Mouse (Mus musculus) urinary bladder, postnatal 10 days (tissue): ENCODE results near the gene Exosc2.
A peak's percentile ranks its signal among the peaks of the same experiment; 100 is the strongest.
"Not testable (repeated sequence)": the region's sequence is repeated elsewhere in the genome, so short reads cannot be mapped to it uniquely, and the experiment has no call there.

Source experiments
- DNase-seq: peaks from one replicate; pipeline ENCODE4 v3.0.0; 2022; ENCODE audit warnings: low spot score

Exosc2 gene

DNA sequence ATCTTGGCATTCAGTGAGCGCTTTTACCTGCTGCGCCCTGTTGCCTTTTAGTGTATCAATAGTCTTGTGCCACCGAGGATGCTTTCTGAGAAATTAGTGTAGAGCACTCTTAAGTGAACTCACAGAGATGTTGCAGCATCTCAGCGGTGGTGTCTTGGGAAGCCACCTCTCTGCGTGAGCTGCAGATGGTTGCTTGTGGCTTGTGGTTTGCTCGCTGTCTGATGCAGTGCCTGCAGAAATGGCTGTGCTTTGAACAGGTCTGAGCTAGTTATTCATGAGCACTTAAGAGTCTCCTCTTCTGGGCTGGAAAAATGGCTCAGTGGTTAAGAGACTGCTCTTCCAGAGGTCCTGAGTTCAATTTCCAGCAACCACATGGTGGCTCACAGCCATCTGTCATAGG, 8.1 kb downstream of the Exosc2 start:
- DNase-seq: no peak

- not testable (repeated sequence) for DNase-seq
Measured at GRCm38 (mm10) chr2:31681051-31681707, 10.7 kb downstream of the Exosc2 start.

DNA sequence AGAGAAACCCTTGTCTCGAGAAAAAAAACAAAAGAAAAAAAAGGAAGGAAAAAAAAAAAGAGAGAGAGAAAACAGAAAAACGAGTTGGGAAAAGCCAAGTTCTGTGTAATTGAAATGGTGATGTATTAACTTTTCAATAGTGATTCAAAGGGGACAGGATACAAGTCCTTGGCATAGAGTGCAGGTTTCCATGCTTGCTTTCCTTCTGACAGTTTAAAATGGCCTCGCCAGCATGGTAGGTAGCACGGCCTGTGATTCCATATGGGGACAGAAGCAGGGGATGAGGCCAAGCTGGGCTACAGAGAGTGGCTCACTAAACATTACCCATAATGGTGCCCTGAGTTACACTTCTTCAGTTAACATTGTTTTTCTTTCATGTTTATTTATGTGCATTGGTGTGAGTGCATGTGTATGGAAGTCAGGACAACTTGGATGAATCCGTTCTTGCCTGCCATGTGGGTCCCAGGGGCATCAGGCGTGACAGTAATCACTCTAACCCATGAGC, 11.3 kb downstream of the Exosc2 start:
- DNase-seq: no peak

DNA sequence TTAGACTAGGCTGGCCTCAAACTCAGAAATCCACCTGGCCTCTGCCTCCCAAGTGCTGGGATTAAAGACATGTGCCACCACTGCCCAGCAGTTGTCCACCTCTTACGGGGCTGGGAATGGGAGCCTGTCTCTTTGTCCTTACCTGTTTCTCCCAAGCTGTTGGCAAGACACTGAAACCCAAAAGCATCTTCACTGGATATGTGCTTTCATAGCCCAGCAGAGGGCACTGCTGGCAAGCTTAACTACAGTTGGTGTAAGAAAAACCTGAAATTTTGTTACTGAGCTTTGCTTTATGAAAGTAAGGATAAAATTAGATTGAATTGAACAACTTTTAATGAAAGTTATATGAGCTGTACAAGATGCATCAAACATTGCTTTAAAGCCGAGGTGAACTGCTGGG, 13.2 kb downstream of the Exosc2 start:
- DNase-seq: no peak

- DNase-seq: peak; percentile 75
Measured at GRCm38 (mm10) chr2:31688074-31688925, 17.8 kb downstream of the Exosc2 start, which contains the start of gene Abl1. Gene Abl1 (plus strand): TSS chr2:31688376.

DNA sequence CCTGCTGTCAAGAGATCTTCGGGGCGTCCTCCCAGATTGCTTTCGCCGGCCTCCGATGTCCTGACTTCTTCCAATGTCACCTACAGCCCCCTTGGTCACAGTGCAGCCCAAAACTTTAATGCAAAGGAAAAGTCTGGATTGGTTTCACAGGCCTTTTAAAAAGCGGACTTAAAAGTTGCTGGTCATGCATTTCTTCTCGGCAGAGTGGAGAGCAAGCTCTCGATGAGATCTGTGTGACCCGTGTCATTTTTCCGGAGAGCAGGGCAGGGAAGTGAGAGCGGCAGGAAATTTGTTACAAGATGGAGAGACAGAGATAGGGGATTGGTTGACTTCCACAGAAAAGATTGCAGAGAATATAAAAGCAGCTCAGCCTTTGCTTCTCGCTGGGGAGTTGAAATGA, 18.5 kb downstream of the Exosc2 start:
- no peak for DNase-seq

- no peak for DNase-seq
Measured at GRCm38 (mm10) chr2:31690063-31690462, 19.5 kb downstream of the Exosc2 start.

GRCm38 (mm10) chr2:31698209-31698608, 27.7 kb downstream of the Exosc2 start:
- DNase-seq: no peak

GRCm38 (mm10) chr2:31700545-31701446, 30.3 kb downstream of the Exosc2 start:
- no peak for DNase-seq

DNA sequence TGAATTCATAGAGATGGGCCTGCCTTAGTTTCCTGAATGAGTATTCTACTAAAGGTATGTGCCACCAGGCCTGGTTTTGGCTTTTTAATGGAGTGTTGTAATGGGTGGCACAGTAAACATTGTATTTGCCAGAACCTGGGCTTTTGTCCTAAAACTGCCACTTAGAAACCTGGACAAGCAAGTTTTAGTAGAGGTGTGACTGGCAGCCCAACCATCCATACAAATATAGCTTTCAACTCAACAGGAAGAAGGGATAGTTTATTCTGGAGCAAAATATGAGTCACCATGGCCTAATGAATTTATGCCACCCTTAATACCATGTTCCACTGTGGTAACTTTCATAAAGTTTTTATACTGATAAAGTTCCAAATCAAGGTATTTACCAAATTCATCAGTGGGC, 32.7 kb downstream of the Exosc2 start:
- DNase-seq: no peak

GRCm38 (mm10) chr2:31705914-31706313, 35.4 kb downstream of the Exosc2 start:
- no peak for DNase-seq

- no peak for DNase-seq
Measured at GRCm38 (mm10) chr2:31706531-31706930, 36.0 kb downstream of the Exosc2 start.

DNA sequence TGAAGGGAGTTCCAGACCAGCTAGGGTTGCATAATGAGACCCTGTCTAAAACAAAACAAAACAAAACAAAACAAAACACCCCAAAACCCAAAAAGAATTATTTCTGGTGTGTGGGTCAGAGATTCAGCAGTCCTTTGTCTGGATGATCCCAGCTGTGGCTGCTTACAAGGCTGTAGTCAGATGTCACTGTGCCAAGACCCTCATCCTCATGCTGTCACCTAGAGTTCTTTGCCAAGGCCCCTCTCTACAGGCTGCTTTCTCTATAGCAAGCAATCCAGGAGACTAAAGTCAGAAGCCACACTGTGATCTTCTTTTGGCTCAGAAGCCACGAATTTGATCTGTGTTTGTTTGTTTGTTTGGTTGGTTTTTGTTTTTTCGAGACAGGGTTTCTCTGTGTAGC, 42.2 kb downstream of the Exosc2 start:
- no peak for DNase-seq

DNA sequence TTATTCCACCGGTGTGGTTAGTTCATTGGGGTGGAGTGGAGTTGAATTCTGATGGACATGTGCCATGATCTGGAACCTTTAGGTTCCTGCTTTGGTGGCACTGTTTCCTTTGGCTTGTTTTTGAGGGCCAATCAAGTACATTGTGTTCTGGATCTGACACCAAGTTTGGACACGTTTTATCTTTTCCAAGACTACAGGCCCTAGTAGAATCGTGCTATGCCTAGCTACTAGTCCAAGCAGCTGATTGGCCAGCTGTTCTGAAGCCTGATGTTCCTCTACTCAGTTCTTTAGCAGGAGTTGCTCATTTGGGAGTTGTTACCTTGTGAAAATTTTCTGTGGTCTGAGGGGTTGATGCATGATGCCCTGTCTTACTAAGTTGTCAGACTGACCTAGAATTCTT, 43.3 kb downstream of the Exosc2 start:
- DNase-seq: no peak

DNA sequence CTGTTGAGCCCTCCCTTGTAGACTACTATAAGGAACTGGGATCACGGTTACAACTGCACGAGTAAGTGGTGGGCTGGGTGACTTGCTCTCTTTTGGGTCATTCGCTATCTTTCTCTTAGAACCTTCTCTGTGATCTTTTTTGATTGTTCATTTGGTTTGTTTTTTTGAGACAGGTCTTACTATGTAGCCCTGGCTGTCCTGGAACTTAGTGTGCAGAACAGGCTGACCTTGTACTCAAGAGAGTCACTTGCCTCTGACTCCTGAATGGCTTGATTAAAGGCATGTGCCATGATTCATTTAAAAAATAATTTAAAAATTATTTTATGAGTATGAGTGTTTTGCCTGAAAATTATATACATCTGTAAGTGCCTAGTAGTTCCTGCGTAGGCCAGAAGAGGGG, 44.3 kb downstream of the Exosc2 start:
- no peak for DNase-seq

DNA sequence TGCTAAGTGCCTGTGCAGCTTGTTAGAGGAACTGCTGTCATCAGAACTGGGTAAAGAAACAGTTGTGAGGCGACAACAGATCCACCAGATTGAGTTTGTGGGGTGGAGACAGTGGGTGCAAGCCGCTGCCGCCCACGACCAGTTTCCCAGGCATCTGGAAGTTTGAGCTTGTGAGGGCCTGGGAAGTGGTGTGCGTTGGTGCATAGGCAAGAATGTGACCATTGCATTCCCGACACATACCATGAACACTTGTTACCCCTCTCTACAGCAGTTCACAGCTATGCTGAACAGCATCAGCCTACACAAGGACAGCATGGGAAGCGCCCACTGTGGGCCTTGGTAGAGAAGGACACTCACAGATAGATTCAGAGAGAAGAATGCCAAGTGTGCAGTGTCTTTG, 45.5 kb downstream of the Exosc2 start:
- no peak for DNase-seq

DNA sequence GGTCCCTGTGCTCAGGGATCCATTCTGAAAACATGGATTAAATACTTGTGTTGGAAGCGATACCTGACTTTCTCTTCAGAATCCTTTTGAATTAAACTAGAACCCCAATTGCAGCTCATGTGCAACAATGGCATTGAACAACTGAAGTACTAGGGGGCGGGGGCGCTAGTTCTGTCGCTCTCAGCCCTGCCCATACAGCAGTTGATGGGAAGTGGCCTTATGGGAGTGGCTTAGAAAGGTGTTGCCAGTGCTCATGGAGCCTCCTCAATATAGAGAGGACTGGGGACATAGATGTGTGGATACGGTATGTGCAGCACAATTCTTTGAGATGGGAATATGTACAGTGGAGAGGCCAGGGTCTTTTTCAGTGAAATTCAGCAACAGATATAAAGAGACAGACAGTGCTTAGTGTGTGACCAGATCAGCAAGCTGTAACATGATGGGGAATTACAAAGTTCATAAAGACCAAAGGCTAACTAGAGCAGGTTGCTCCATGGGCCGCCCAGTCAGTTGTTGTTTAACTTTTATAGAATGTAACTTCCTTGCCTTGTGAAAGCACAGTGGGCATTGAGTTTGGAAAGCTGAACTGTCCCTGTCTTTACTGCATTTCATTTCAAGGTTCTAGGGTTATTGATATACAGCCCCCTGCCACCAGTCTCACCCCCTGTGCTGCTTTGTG, 48.8 kb downstream of the Exosc2 start:
- no peak for DNase-seq

DNA sequence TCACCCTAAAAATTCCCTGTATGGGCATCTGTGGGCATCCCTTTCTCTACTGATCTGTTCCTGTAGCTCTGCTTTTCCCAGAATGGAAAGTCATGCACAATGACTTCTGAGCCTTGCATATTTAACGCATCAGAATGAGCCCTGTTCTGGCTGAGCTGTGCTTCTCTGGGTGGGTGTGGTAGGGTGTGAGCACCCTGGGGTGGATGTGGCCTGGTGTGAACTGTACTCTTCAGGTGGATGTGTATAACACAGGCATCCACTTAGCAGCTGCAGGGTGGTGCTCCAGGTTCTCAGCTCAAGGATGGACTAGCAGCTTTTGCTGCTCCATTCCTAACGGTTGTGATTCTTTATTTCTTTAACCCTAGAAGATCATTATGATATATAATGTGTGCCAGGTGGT, 49.4 kb downstream of the Exosc2 start:
- DNase-seq: no peak

DNA sequence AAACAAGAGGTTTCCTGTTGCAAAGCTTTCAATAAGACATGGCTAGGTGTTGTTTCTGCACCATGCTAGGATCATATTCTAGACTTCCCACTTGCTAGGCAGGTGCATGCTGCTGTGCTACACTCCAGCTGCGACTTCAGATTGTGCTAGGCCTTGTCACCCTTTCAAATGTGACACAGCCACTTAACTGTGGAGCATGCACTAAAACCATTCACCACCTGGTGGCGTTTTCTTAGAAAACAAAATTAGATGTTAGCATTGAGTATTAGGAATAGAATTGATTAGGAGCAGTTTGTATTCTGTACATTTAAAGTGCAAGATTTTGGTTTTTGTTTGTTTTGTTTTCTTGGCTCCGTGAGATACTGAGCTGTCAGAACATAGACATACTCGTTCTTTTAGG, 50.3 kb downstream of the Exosc2 start:
- DNase-seq: no peak

DNA sequence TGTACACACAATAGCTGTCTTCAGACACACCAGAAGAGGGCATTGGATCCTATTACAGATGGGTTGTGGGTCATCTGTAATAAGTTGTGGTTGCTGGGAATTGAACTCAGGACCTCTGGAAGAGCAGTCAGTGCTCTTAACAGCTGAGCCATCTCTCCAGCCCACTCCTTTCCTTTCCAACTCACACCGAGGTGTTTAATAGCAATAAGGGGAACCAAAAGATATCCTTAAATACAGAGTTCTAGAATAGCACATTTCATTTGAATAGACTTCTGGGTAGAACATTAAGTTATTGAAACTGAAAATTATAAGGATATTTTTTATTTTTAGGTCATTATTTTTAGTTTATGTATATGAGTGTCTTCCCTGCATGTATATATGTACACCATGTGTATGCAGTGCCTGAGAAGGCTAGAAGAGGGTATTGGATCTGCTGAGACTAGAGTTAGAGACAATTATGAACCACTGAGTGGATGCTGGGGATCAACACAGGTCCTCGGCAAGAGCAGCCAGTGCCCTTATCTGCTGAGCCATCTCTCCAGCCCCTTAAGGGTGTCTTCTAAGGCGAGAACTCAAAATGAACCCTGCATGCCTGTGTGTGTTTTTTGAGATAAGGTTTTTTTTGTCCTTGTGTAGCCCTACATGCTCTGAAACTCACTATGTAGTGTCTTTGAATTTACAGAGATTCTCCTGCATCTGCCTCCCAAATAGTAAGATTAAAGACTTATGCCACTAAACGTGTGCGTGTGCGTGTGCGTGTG, 54.4 kb downstream of the Exosc2 start:
- no peak for DNase-seq
